Mouse (Mus musculus) splenic B cell, adult 2 months (primary cell): Measurements from ENCODE around the gene Rsph9.
A peak's percentile ranks its signal among the peaks of the same experiment; 100 is the strongest.

Source experiments
- DNase-seq: peaks from one replicate; pipeline ENCODE4 v3.0.0-alpha.2; 2011; ENCODE audit warnings: low read depth, low spot score
- H3K27me3 ChIP-seq: 2 replicates; pipeline ENCODE4 v1.6.1; 2012; ENCODE audit warnings: mild to moderate bottlenecking, low read length, moderate library complexity, mixed read lengths; ENCODE audit not compliant: control insufficient read depth, poor library complexity, insufficient read depth, severe bottlenecking
- H3K36me3 ChIP-seq: 2 replicates; pipeline ENCODE4 v1.6.1; 2012; ENCODE audit warnings: mild to moderate bottlenecking, low read length, moderate library complexity, mixed read lengths; ENCODE audit not compliant: control insufficient read depth, poor library complexity, insufficient read depth, severe bottlenecking

Rsph9 gene

GRCm38 (mm10) chr17:46126608-46127007 is 17.4 kb downstream of the Rsph9 start:
- H3K27me3 ChIP-seq: no peaks in the 10 kb centered on the region

GRCm38 (mm10) chr17:46123953-46124700 is 19.9 kb downstream of the Rsph9 start:
- Histone ChIP-seq H3K27me3 (no peaks in the 10 kb centered on the region), H3K36me3 (peaks cover 17% of the 10 kb centered on the region)
- no peak for DNase-seq

More at GRCm38 (mm10) chr17:46126608-46127007, 17.4 kb downstream of the Rsph9 start:
- H3K36me3 ChIP-seq: peaks cover 14% of the 10 kb centered on the region
- DNase-seq: no peak

- DNase-seq: no peak
- H3K27me3 ChIP-seq: no peaks in the 10 kb centered on the region
- H3K36me3 ChIP-seq: peaks cover 17% of the 10 kb centered on the region
These were observed 20.7 kb downstream of the Rsph9 start for GRCm38 (mm10) chr17:46123285-46123684.

- no peak for DNase-seq
- Histone ChIP-seq H3K36me3 (peaks cover 17% of the 10 kb centered on the region), H3K27me3 (no peaks in the 10 kb centered on the region)
These were observed 21.2 kb downstream of the Rsph9 start for GRCm38 (mm10) chr17:46122791-46123190.

- DNase-seq: no peak
- Histone ChIP-seq H3K27me3 (no peaks in the 10 kb centered on the region), H3K36me3 (peaks cover 12% of the 10 kb centered on the region)
These were observed 24.4 kb downstream of the Rsph9 start for GRCm38 (mm10) chr17:46119641-46120040.

GRCm38 (mm10) chr17:46118423-46118850 is 25.6 kb downstream of the Rsph9 start:
- Histone ChIP-seq H3K36me3 (peaks cover 5% of the 10 kb centered on the region), H3K27me3 (no peaks in the 10 kb centered on the region)
- DNase-seq: no peak

GRCm38 (mm10) chr17:46117623-46118422 is 26.2 kb downstream of the Rsph9 start:
- Histone ChIP-seq H3K27me3 (no peaks in the 10 kb centered on the region), H3K36me3 (peaks cover 3% of the 10 kb centered on the region)
- DNase-seq: no peak

- no peak for DNase-seq
- Histone ChIP-seq H3K36me3 (peaks cover 3% of the 10 kb centered on the region), H3K27me3 (no peaks in the 10 kb centered on the region)
These were observed 27.1 kb downstream of the Rsph9 start for GRCm38 (mm10) chr17:46116881-46117280.

- no peak for DNase-seq
- Histone ChIP-seq H3K27me3 (no peaks in the 10 kb centered on the region), H3K36me3 (peaks cover 3% of the 10 kb centered on the region)
These were observed 27.9 kb downstream of the Rsph9 start for GRCm38 (mm10) chr17:46116138-46116537.

GRCm38 (mm10) chr17:46115489-46115888 is 28.5 kb downstream of the Rsph9 start:
- Histone ChIP-seq H3K36me3 (peaks cover 3% of the 10 kb centered on the region), H3K27me3 (no peaks in the 10 kb centered on the region)
- DNase-seq: no peak

- DNase-seq: peak; percentile 88
- no peaks in the 10 kb centered on the region for H3K36me3 ChIP-seq
- H3K27me3 ChIP-seq: no peaks in the 10 kb centered on the region
These were observed 33.4 kb downstream of the Rsph9 start, which contains the start of gene Mrps18a for GRCm38 (mm10) chr17:46110402-46111289. TSS of gene Mrps18a (plus strand) at chr17:46110986.

- no peak for DNase-seq
- Histone ChIP-seq H3K27me3 (no peaks in the 10 kb centered on the region), H3K36me3 (no peaks in the 10 kb centered on the region)
These were observed 35.7 kb downstream of the Rsph9 start for GRCm38 (mm10) chr17:46108286-46108685.

GRCm38 (mm10) chr17:46104487-46104886 is 39.5 kb downstream of the Rsph9 start:
- DNase-seq: no peak
- H3K27me3 ChIP-seq: no peaks in the 10 kb centered on the region
- H3K36me3 ChIP-seq: no peaks in the 10 kb centered on the region

GRCm38 (mm10) chr17:46102608-46103159 is 41.3 kb downstream of the Rsph9 start:
- Histone ChIP-seq H3K27me3 (no peaks in the 10 kb centered on the region), H3K36me3 (no peaks in the 10 kb centered on the region)
- no peak for DNase-seq
